Mouse (Mus musculus) midbrain, embryonic 15.5 days (tissue): ENCODE measurements at regions not wholly inside any gene's neighbourhood (a gene's known extent, or its start where the extent isn't known, plus 50 kb on each side); places are given as distances from the start of the nearest gene placed in this dataset.

Source experiments
- ATAC-seq: fragments of 200-750 bp; cut with Nextera tagmentation; replicated peaks from 2 replicates; pipeline ENCODE4 v1.8.0; 2017; ENCODE audit warnings: moderate TSS enrichment
- H3K27ac ChIP-seq: fragments of 300-500 bp; sonication (generic); 2 replicates; pipeline ENCODE4 v1.5.1; 2015; ENCODE audit warnings: mild to moderate bottlenecking, inconsistent platforms
- H3K27me3 ChIP-seq: fragments of 300-500 bp; sonication (generic); replicated peaks from 2 replicates; pipeline ENCODE4 v1.6.1; 2015; ENCODE audit warnings: inconsistent platforms
- H3K36me3 ChIP-seq: fragments of 300-500 bp; sonication (generic); replicated peaks from 2 replicates; pipeline ENCODE4 v1.6.1; 2015; ENCODE audit warnings: inconsistent platforms
- H3K4me1 ChIP-seq: fragments of 300-500 bp; sonication (generic); 2 replicates; pipeline ENCODE4 v1.6.1; 2015; ENCODE audit warnings: inconsistent platforms
- H3K4me2 ChIP-seq: fragments of 300-500 bp; sonication (generic); 2 replicates; pipeline ENCODE4 v1.6.1; 2015; ENCODE audit warnings: inconsistent platforms, mild to moderate bottlenecking, moderate library complexity
- H3K4me3 ChIP-seq: fragments of 300-500 bp; sonication (generic); 2 replicates; pipeline ENCODE4 v1.5.1; 2015; ENCODE audit warnings: mild to moderate bottlenecking, inconsistent platforms
- H3K9ac ChIP-seq: fragments of 300-500 bp; sonication (generic); 2 replicates; pipeline ENCODE4 v1.6.1; 2015; ENCODE audit warnings: mild to moderate bottlenecking, inconsistent platforms
- H3K9me3 ChIP-seq: fragments of 300-500 bp; sonication (generic); 2 replicates; pipeline ENCODE4 v1.6.1; 2016; ENCODE audit warnings: inconsistent platforms
- WGBS: fragments of 180-500 bp; shearing (Covaris S2); methylation state at CpG from one replicate; pipeline ENCODE4 v1.1.7; 2015; ENCODE audit warnings: mixed read lengths; 5-methylcytosine and 5-hydroxymethylcytosine counted together

DNA sequence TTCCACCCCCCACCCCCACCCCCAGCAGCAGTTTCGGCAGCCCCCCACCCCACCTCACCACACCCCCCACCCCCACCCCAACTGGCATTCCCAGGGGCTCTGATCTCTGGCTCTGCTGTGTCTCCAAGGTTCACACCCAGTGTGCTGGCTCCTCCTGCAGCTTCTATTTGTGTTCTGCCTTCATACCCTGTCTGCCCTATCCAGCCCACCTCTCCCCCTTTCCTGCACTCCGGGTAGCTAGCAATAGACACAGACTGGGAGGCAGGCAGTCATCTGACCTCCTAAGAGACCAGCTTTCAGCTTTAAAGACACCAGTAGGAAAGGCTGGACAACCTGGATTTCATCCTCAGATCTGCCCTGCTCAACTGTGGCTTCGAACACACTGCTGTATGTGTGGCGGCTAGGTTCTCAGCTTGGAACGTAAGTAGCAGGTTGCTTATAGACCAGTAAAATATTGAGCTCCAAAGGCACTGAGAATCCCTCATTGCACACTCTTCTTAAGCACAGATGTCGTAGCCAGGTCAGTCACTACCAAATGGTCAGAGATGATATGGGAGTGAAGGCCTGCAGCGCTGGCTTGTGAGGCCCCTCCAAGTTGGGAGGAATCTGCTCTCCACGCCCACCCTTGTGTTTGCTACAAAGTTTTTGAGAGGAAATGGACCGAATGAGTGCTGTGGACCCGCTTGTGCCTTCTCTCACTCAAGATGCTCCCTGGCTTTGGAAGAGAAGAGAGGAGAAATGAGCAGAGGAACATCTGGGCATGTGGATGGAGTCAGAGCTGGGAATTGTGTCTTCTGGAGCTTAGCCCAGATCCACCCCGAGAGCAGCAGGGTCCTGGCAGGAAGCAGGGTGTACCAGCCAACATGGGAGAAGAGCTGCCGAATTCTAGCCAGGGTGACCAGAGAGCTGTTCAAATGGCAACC, 187.1 kb downstream of the Bcl2l11 start:
- H3K9ac ChIP-seq: no peak overlapping the region
- H3K27ac ChIP-seq: no peak overlapping the region
- H3K27me3 ChIP-seq: peaks cover 4% of the 10 kb centered on the region; the same call in 1 of the 2 replicates
- WGBS: 65% methylated on average over 12 of the region's 12 CpGs
- H3K4me1 ChIP-seq: peaks cover 12% of the 10 kb centered on the region
- no peak overlapping the region for H3K4me3 ChIP-seq
- H3K36me3 ChIP-seq: no peaks in the 10 kb centered on the region
- ATAC-seq: peak; percentile 72
- no peaks in the 10 kb centered on the region for H3K9me3 ChIP-seq
- H3K4me2 ChIP-seq: peak overlapping the region; percentile 45

DNA sequence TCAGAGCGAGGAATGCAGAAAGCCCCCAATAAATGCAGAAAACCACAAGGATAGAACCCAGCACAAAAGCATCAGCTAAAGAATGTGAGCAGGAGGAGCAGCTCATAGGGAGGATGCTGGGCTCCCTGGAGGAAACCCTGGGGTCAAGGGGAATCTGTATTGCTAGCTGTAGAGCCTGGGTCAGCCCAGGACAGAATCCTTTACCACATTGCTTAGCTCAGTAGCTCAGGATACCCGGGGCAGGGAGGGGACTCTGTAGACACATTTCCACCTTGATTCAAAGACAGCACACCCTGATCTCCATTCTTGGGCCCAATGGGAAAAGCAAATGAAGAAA, 187.7 kb downstream of the Bcl2l11 start:
- Histone ChIP-seq H3K9me3 (no peaks in the 10 kb centered on the region), H3K27me3 (peaks cover 4% of the 10 kb centered on the region; the same call in 1 of the 2 replicates), H3K27ac (no peak overlapping the region), H3K4me3 (no peak overlapping the region), H3K4me1 (peaks cover 12% of the 10 kb centered on the region), H3K4me2 (no peak overlapping the region), H3K36me3 (no peaks in the 10 kb centered on the region), H3K9ac (no peak overlapping the region)
- WGBS: 56% methylated on average over 2 of the region's 2 CpGs
- ATAC-seq: no peak

DNA sequence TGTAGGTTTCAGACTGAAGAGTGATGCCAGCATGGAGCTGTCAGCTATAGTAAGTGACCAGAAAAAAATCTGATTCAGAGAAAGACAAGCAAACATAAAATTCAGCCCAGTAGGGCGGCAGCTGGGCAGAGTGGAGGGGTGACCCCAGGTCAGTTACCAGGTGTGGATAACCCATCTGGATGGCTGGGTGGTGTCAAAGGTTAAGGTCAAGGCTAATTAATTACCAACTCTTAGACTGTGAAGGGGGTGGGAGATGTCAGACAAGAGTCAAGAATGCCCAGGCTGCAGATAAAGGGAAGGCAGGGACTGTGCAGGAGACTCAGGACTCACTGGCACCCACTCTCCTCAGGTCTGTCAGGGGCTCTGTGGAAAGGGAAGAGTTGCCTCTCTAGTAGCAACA, 188.1 kb downstream of the Bcl2l11 start:
- Histone ChIP-seq H3K4me1 (peaks cover 12% of the 10 kb centered on the region), H3K36me3 (no peaks in the 10 kb centered on the region), H3K27me3 (peaks cover 4% of the 10 kb centered on the region; the same call in 1 of the 2 replicates), H3K9me3 (no peaks in the 10 kb centered on the region), H3K27ac (no peak overlapping the region), H3K4me2 (no peak overlapping the region), H3K4me3 (no peak overlapping the region), H3K9ac (no peak overlapping the region)
- no peak for ATAC-seq
- 44% methylated on average over 1 of the region's 1 CpGs for WGBS

DNA sequence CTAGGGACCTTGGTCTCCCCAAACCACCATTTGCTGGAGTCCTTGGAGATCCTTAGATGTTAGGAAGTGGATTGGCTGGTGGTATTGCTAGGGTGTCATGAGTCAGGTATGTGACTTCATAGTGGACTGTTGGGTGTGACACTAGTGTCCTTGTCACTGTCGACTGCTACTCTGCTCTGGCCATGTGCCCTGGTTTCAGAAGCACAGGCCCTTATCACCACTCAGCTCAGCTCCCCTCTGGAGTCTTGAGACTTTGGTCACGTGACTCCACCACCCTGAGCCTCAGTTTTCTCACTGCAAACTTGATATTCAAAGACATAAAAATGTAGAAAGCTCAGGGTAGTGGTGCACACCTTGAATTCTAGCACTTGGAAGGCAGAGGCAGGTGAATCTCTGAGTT, 190.7 kb downstream of the Bcl2l11 start:
- Histone ChIP-seq H3K27ac (no peak overlapping the region), H3K9ac (no peak overlapping the region), H3K4me2 (no peak overlapping the region), H3K9me3 (no peaks in the 10 kb centered on the region), H3K4me3 (no peak overlapping the region), H3K36me3 (no peaks in the 10 kb centered on the region), H3K4me1 (peaks cover 6% of the 10 kb centered on the region), H3K27me3 (no peaks in the 10 kb centered on the region; the same call in 1 of the 2 replicates)
- no peak for ATAC-seq
- WGBS: 80% methylated on average over 2 of the region's 2 CpGs

DNA sequence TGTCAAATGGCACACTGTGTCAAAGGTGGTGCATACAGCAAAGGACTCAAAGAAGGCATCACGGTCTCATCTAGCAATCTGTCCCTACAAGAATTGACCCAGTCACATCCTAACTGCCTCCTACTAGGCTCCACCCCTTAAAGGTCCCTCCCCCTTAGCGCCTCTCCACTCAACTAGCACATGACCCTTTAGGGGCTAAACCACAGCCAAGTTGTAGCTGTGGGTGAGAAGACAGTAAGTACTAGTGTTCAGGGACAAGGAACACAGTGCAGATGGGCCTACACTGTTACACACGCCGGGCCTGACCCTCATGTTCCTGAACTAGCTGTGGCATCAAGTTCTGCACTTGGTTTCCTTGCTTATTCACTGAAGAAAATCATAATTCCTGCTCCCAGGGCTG, 192.4 kb downstream of the Bcl2l11 start:
- WGBS: 82% methylated on average over 4 of the region's 4 CpGs
- H3K36me3 ChIP-seq: no peaks in the 10 kb centered on the region
- no peak overlapping the region for H3K27ac ChIP-seq
- H3K9me3 ChIP-seq: no peaks in the 10 kb centered on the region
- H3K4me3 ChIP-seq: no peak overlapping the region
- no peak overlapping the region for H3K4me2 ChIP-seq
- no peaks in the 10 kb centered on the region for H3K4me1 ChIP-seq
- ATAC-seq: no peak
- H3K9ac ChIP-seq: no peak overlapping the region
- H3K27me3 ChIP-seq: no peaks in the 10 kb centered on the region; the same call in 1 of the 2 replicates

DNA sequence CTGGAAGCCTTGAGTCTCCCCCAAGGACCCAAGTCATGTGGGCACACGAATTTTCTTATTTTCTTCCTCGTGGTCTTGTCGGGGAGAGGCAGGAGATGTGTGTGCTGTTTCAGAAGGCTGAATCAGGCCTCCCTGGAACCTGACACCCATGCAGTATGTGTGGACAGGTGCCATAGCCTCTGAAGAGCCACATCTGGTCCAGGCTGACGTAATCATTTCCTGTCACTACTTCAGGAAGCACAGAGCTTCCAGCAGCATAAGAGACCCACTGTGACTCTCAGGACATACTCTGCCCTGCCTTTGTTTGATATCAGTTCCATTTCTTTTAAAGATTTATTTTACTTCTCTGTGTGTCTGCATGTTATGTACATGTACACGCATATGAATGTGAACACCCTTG, 193.1 kb downstream of the Bcl2l11 start:
- no peaks in the 10 kb centered on the region for H3K9me3 ChIP-seq
- no peak overlapping the region for H3K4me2 ChIP-seq
- H3K4me1 ChIP-seq: no peaks in the 10 kb centered on the region
- H3K36me3 ChIP-seq: no peaks in the 10 kb centered on the region
- WGBS: 83% methylated on average over 5 of the region's 5 CpGs
- no peak overlapping the region for H3K9ac ChIP-seq
- H3K4me3 ChIP-seq: no peak overlapping the region
- no peak overlapping the region for H3K27ac ChIP-seq
- H3K27me3 ChIP-seq: no peaks in the 10 kb centered on the region
- no peak for ATAC-seq

DNA sequence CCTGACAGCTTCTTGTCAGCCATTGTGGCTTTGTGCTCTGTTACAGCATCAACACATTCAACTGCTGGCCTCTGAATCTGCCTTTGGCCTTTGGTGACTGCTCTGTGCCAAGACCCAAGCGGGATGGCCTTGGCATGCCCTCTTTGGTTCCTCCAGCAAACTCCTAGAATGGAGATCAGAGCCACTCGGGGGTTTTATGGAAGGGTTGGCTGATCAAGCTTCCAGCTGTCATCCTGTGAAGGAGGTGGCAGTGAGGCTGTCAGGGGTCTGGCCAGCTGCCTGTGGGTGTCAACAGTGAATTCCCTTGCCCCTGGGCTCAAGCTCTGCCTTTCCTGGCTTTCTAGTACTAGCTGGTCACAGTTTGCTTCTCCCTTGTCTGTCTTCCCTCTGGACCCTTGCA, 195.6 kb downstream of the Bcl2l11 start:
- ATAC-seq: no peak
- Histone ChIP-seq H3K4me1 (peaks cover 7% of the 10 kb centered on the region), H3K4me3 (no peak overlapping the region), H3K4me2 (no peak overlapping the region), H3K27me3 (no peaks in the 10 kb centered on the region), H3K36me3 (no peaks in the 10 kb centered on the region), H3K9me3 (no peaks in the 10 kb centered on the region), H3K27ac (no peak overlapping the region), H3K9ac (no peak overlapping the region)
- WGBS: 60% methylated on average over 2 of the region's 2 CpGs

DNA sequence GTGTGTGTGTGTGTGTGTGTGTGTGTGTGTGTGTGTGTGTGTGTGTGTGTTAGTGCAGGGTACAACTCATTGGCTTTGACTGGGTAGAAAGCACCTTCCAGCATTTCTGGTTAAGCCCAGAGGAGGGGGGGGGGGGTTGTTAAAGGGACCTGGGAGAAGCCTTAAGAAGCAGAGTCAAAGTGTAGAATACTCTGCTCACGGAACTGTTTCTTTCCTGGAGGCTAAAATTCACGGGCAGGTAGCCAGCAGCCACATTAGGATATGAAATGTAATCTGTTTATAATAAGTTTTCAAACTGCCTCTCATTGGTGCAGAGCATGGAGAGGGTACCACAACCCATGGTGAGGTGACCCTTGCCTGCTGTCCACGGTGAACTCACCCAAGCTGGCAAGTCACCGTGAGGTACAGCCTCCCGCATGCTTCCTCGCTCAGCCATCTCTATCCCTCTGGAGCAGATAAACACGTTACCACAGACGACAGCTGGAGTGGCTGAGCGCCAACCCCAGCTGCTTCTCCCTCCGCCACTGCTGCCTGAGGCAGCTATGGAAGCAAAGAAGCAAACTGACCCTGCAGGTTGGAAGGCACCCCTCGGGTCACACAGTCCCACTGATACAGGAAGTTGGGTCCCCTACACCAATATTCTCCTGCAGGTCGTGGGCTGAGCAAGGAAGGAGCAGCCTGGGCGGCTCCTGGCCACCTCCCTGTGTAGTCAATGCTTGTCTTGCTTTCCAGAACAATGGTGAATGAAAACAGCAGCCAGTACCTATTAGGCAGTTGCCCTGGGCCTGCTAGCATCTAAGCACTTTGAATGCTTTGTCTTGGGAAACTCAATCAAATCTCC, 198.6 kb downstream of the Bcl2l11 start:
- H3K27ac ChIP-seq: 0 out of 2 replicates have a peak overlapping the region, but pooled peaks have one; percentile 28
- H3K4me3 ChIP-seq: no peak overlapping the region
- WGBS: 28% methylated on average over 13 of the region's 13 CpGs
- H3K9me3 ChIP-seq: no peaks in the 10 kb centered on the region
- H3K27me3 ChIP-seq: no peaks in the 10 kb centered on the region
- peaks cover 10% of the 10 kb centered on the region for H3K4me1 ChIP-seq
- H3K36me3 ChIP-seq: no peaks in the 10 kb centered on the region
- H3K9ac ChIP-seq: no peak overlapping the region
- peak; percentile 73; the same call in 1 of the 2 replicates for ATAC-seq
- H3K4me2 ChIP-seq: 0 out of 2 replicates have a peak overlapping the region, but pooled peaks have one; percentile 8

DNA sequence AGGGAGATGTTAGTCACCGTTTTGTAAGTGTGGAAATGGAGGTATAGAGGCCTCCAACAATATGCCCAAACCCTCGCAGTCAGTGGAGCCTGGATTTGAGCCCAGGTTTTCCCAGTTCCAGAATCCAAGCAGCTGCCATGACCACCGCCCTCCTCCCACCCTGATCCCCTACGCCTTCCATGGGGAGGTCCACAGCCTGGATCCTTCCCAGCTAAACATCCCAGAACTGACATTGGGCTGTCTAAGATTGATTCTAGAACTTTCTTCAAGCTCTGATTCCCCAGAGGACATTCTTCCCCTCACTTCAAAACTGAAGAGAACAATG, 199.2 kb downstream of the Bcl2l11 start:
- no peak overlapping the region for H3K4me2 ChIP-seq
- no peaks in the 10 kb centered on the region for H3K36me3 ChIP-seq
- peaks cover 10% of the 10 kb centered on the region for H3K4me1 ChIP-seq
- no peaks in the 10 kb centered on the region for H3K27me3 ChIP-seq
- no peak overlapping the region for H3K9ac ChIP-seq
- H3K9me3 ChIP-seq: no peaks in the 10 kb centered on the region
- H3K27ac ChIP-seq: no peak overlapping the region
- H3K4me3 ChIP-seq: no peak overlapping the region
- no peak for ATAC-seq
- 60% methylated on average over 4 of the region's 4 CpGs for WGBS

DNA sequence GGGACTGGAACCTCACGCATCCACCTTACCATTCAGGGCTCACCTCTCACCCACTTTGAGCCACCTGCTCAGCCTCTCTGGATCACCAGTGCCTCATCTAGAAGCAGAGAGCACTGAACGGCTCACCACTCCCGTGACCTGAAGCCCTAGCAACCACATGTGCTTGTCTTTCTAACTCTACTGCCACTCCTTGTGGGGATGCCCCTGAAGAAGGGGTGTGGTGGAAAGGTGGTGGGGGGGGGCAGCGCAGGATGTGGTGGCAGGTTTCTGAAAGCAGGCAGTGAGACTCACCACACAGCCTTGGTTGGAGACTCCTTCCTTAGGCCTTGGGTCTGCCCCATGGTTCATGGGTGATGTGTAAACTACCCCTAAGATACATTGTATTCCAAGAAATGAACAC, 199.6 kb downstream of the Bcl2l11 start:
- Histone ChIP-seq H3K9me3 (no peaks in the 10 kb centered on the region), H3K4me1 (peaks cover 10% of the 10 kb centered on the region), H3K27me3 (no peaks in the 10 kb centered on the region), H3K4me3 (no peak overlapping the region), H3K4me2 (no peak overlapping the region), H3K9ac (no peak overlapping the region), H3K36me3 (no peaks in the 10 kb centered on the region), H3K27ac (no peak overlapping the region)
- no peak for ATAC-seq
- WGBS: 94% methylated on average over 4 of the region's 4 CpGs

DNA sequence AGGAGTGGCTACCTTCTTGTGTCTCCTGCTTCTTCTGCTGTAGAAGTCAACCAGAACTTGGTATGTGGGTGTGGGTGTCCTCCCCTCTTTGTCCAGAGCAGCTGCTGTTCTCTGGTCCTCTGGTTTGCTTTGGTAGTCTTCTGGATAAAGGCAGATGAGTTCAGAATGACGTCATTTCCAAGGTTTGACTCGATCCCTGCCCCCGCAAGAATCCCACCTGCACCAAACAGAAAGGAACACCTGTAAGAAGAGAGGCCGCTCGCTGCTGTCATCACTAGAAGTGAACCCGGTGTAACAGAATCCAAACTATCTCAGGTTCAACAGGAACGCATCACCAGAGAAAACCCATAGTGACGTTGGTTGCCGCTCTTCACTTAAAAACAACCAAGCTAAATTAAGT, 205.0 kb downstream of the Bcl2l11 start:
- H3K4me3 ChIP-seq: no peak overlapping the region
- no peaks in the 10 kb centered on the region for H3K36me3 ChIP-seq
- no peaks in the 10 kb centered on the region for H3K9me3 ChIP-seq
- H3K9ac ChIP-seq: no peak overlapping the region
- peaks cover 12% of the 10 kb centered on the region for H3K4me1 ChIP-seq
- no peak overlapping the region for H3K27ac ChIP-seq
- no peak for ATAC-seq
- 85% methylated on average over 9 of the region's 9 CpGs for WGBS
- H3K27me3 ChIP-seq: no peaks in the 10 kb centered on the region
- H3K4me2 ChIP-seq: no peak overlapping the region

DNA sequence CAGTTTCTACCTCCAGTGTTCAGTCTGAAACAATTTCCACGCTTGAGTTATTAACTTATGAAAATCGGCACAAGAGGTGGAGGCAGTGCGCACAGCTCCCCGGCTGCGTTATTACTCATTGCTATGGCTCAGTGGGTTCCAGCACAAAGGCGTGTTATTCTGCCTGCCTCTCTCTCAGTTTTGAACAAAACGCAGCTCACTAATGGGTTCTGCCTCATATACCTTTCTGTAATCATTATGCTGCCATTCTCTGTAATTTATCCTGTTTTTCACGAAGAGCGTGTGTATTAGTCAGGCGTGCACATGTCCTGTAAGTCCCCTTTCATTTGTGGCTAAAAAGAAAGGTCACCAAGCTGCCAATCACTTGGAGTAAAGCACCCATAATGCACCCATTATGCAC, 205.4 kb downstream of the Bcl2l11 start:
- Histone ChIP-seq H3K27me3 (no peaks in the 10 kb centered on the region), H3K4me3 (no peak overlapping the region), H3K4me2 (no peak overlapping the region), H3K36me3 (no peaks in the 10 kb centered on the region), H3K27ac (no peak overlapping the region), H3K9ac (no peak overlapping the region), H3K9me3 (no peaks in the 10 kb centered on the region), H3K4me1 (peaks cover 12% of the 10 kb centered on the region)
- peak; percentile 24; the same call in 1 of the 2 replicates for ATAC-seq
- 40% methylated on average over 10 of the region's 10 CpGs for WGBS
